Mouse (Mus musculus) thymus, postnatal 0 days (tissue): Measurements from ENCODE around the gene Gtf2f1. TPM values are rescaled to one million over a fixed set of nuclear protein-coding genes. Genes with fewer than 3 reads are reported as not detected.

Experiments
- DNase-seq: peaks from one replicate; pipeline ENCODE4 v3.0.0-alpha.2; 2015; ENCODE audit warnings: low spot score
- polyA plus RNA-seq: library from polyadenylated mRNA; unstranded; fragments of >200 nt; fragmentation: Nextera tagmentation; extraction: Ambion mirVana; gene quantifications from 2 replicates; pipeline ENCODE4 v1.2.1, GENCODE M21; 2015

Gene Gtf2f1
- polyA plus RNA-seq, 1 experiment from 2014 or later: 76.1 TPM

GRCm38 (mm10) chr17:57007137-57007905, 3.8 kb downstream of the Gtf2f1 start:
- no peak for DNase-seq

- no peak for DNase-seq
Measured at GRCm38 (mm10) chr17:57003994-57004393, 7.1 kb downstream of the Gtf2f1 start.

- DNase-seq: no peak
Measured at GRCm38 (mm10) chr17:57001228-57001627, 9.9 kb downstream of the Gtf2f1 start.

- no peak for DNase-seq
Measured at GRCm38 (mm10) chr17:56999968-57000609, 11.0 kb downstream of the Gtf2f1 start, which contains the start of gene Pspn. Gene Pspn, minus strand, starts transcription at chr17:57000018.

GRCm38 (mm10) chr17:56999414-56999813, 11.7 kb downstream of the Gtf2f1 start:
- DNase-seq: no peak

- DNase-seq: peak; percentile 98
Measured at GRCm38 (mm10) chr17:56997029-56997667, 13.9 kb downstream of the Gtf2f1 start, which contains the start of gene Alkbh7. Gene Alkbh7, plus strand, starts transcription at chr17:56997339.

GRCm38 (mm10) chr17:56996506-56996905, 14.6 kb downstream of the Gtf2f1 start:
- DNase-seq: no peak

- DNase-seq: no peak
Measured at GRCm38 (mm10) chr17:56995046-56995445, 16.0 kb downstream of the Gtf2f1 start.

GRCm38 (mm10) chr17:56990966-56991365, 20.1 kb downstream of the Gtf2f1 start:
- no peak for DNase-seq

- peak; percentile 97 for DNase-seq
Measured at GRCm38 (mm10) chr17:56990115-56990746, 20.9 kb downstream of the Gtf2f1 start, which contains the start of gene Clpp. Gene Clpp, plus strand, starts transcription at chr17:56990305.

GRCm38 (mm10) chr17:56989467-56990114, 21.5 kb downstream of the Gtf2f1 start:
- no peak for DNase-seq

GRCm38 (mm10) chr17:56988921-56989430, 22.1 kb downstream of the Gtf2f1 start:
- no peak for DNase-seq

GRCm38 (mm10) chr17:56988441-56988840, 22.6 kb downstream of the Gtf2f1 start:
- no peak for DNase-seq

GRCm38 (mm10) chr17:56986105-56986805, 24.8 kb downstream of the Gtf2f1 start:
- DNase-seq: no peak

GRCm38 (mm10) chr17:56985656-56986055, 25.4 kb downstream of the Gtf2f1 start:
- DNase-seq: no peak

- no peak for DNase-seq
Measured at GRCm38 (mm10) chr17:56984886-56985285, 26.2 kb downstream of the Gtf2f1 start.

- no peak for DNase-seq
Measured at GRCm38 (mm10) chr17:56982013-56982412, 29.1 kb downstream of the Gtf2f1 start, which contains the start of gene Acer1. Gene Acer1, minus strand, starts transcription at chr17:56982126.

- DNase-seq: no peak
Measured at GRCm38 (mm10) chr17:56981049-56981448, 30.0 kb downstream of the Gtf2f1 start.

GRCm38 (mm10) chr17:56979524-56979923, 31.6 kb downstream of the Gtf2f1 start:
- DNase-seq: no peak
